Mouse (Mus musculus) neural tube, embryonic 11.5 days (tissue): Measurements from ENCODE around the gene Eipr1. TPM values are rescaled to one million over a fixed set of nuclear protein-coding genes. Genes with fewer than 3 reads are reported as not detected.

ENCODE experiments used
- ATAC-seq: fragments of 200-750 bp; cut with Nextera tagmentation; 2 replicates; pipeline ENCODE4 v1.8.0; 2017; ENCODE audit warnings: moderate number of reproducible peaks, mild to moderate bottlenecking, moderate TSS enrichment, moderate library complexity; ENCODE audit not compliant: insufficient read depth, low FRiP score, low TSS enrichment
- DNase-seq: peaks from one replicate; pipeline ENCODE4 v3.0.0-alpha.2; 2015; ENCODE audit warnings: low spot score
- H3K27ac ChIP-seq: fragments of 300-500 bp; sonication (generic); 2 replicates; pipeline ENCODE4 v1.5.1; 2014; ENCODE audit warnings: low read depth, mild to moderate bottlenecking, low read length
- H3K27me3 ChIP-seq: fragments of 300-500 bp; sonication (generic); 2 replicates; pipeline ENCODE4 v1.6.1; 2014; ENCODE audit warnings: mild to moderate bottlenecking, low read length, mixed read lengths; ENCODE audit not compliant: control insufficient read depth, insufficient read depth
- H3K36me3 ChIP-seq: fragments of 300-500 bp; sonication (generic); 2 replicates; pipeline ENCODE4 v1.6.1; 2014; ENCODE audit warnings: mild to moderate bottlenecking, low read length, moderate library complexity, mixed read lengths; ENCODE audit not compliant: control insufficient read depth, insufficient read depth
- H3K4me1 ChIP-seq: fragments of 300-500 bp; sonication (generic); 2 replicates; pipeline ENCODE4 v1.6.1; 2014; ENCODE audit warnings: low read length, mixed read lengths; ENCODE audit not compliant: control insufficient read depth, insufficient read depth
- H3K4me2 ChIP-seq: fragments of 300-500 bp; sonication (generic); 2 replicates; pipeline ENCODE4 v1.6.1; 2014; ENCODE audit warnings: low read depth, mild to moderate bottlenecking, moderate library complexity
- H3K4me3 ChIP-seq: fragments of 300-500 bp; sonication (generic); 2 replicates; pipeline ENCODE4 v1.5.1; 2014; ENCODE audit warnings: low read depth, low read length
- H3K9ac ChIP-seq: fragments of 300-500 bp; sonication (generic); 2 replicates; pipeline ENCODE4 v1.6.1; 2014; ENCODE audit warnings: mild to moderate bottlenecking, low read length
- H3K9me3 ChIP-seq: fragments of 300-500 bp; sonication (generic); 2 replicates; pipeline ENCODE4 v1.6.1; 2016; ENCODE audit warnings: low read length; ENCODE audit not compliant: control insufficient read depth
- WGBS: fragments of 180-500 bp; shearing (Covaris S2); extraction: QIAGEN DNeasy Blood & Tissue Kit; methylation state at CpG from one replicate; pipeline ENCODE4 v1.1.7; 2014; 5-methylcytosine and 5-hydroxymethylcytosine counted together
- polyA plus RNA-seq: library from polyadenylated mRNA; unstranded; fragments of >200 nt; fragmentation: Nextera tagmentation; extraction: Ambion mirVana; gene quantifications from 2 replicates; pipeline ENCODE4 v1.2.1, GENCODE M21; 2014

The Eipr1 gene
- polyA plus RNA-seq, 1 experiment from 2014 or later = 55.1 TPM

DNA sequence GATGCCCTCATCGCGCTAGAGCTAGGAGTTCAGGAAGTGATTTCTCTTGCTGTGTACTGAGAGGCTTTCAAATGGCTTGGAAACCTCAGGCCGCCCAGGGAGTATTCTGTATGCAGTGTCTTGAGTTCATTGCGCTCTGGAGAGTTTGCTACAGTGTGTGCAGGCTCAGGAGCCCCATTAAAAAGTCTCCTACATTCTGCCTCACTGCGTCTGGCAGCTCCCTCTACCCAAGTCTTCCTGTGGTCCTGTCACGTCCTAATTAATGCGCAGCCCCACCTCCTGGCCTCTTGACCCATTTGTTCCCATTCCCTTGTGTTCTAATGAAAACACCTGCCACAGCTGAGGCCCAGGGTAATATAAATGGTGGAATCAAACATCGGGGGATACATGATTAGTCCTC, 33.3 kb downstream of the Eipr1 start:
- H3K27ac ChIP-seq = no peak overlapping the region
- DNase-seq = peak; percentile 32
- H3K9ac ChIP-seq = no peak overlapping the region
- H3K4me3 ChIP-seq = no peak overlapping the region
- peaks cover 34% of the 10 kb centered on the region for H3K4me1 ChIP-seq
- no peaks in the 10 kb centered on the region for H3K27me3 ChIP-seq
- no peaks in the 10 kb centered on the region for H3K9me3 ChIP-seq
- H3K36me3 ChIP-seq = no peaks in the 10 kb centered on the region
- WGBS = 21% methylated on average over 8 of the region's 8 CpGs
- no peak overlapping the region for H3K4me2 ChIP-seq
- ATAC-seq = no peak; the same call in 1 of the 2 replicates

DNA sequence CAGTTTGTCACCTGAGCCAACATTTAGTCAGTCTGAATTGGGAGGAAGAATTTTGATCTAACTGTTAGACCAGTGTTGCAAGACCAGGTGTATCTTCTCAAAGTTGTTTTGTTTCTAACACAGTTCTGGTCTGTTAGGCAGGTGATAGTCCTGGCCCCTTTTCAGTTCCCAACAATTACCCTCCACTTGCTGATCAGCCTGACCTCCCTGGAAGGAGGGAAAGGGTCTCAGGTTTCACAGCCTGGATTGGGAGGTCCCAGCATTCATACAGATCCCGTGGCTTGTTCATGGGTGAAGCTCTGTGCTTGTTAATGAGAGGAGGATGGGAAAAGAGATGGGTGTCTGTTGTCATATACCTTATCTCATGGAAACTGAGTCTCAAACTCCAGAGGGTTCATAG, 33.7 kb downstream of the Eipr1 start:
- no peak overlapping the region for H3K4me2 ChIP-seq
- H3K4me1 ChIP-seq = peaks cover 36% of the 10 kb centered on the region
- 0% methylated on average over 1 of the region's 1 CpGs for WGBS
- no peak for ATAC-seq
- H3K9me3 ChIP-seq = no peaks in the 10 kb centered on the region
- no peak overlapping the region for H3K4me3 ChIP-seq
- H3K36me3 ChIP-seq = no peaks in the 10 kb centered on the region
- no peak overlapping the region for H3K9ac ChIP-seq
- H3K27ac ChIP-seq = no peak overlapping the region
- DNase-seq = no peak
- H3K27me3 ChIP-seq = no peaks in the 10 kb centered on the region

DNA sequence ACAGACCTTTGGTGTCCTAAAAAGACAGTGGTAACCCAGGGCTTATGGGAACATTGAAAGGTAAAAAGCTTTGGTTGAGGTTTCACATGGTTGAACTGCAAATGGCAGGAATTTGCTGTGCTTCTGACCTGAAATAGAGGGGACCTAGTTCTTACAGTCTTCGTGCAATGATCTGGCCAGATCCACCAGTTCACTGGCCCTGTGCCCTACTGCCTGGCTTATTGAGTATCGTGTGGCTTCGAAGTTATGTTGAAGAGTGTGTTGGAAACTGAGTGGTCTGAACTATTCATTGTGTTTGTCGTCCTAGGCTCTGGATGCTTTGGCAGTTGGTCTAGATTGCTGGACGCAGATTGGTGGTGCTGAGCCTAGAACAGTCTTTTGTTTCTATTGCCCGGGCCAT, 34.7 kb downstream of the Eipr1 start:
- H3K27ac ChIP-seq = no peak overlapping the region
- no peak overlapping the region for H3K4me2 ChIP-seq
- no peak overlapping the region for H3K4me3 ChIP-seq
- no peaks in the 10 kb centered on the region for H3K36me3 ChIP-seq
- ATAC-seq (no peak), DNase-seq (no peak)
- H3K9me3 ChIP-seq = no peaks in the 10 kb centered on the region
- WGBS = 94% methylated on average over 6 of the region's 6 CpGs
- H3K27me3 ChIP-seq = no peaks in the 10 kb centered on the region
- H3K4me1 ChIP-seq = peaks cover 29% of the 10 kb centered on the region
- no peak overlapping the region for H3K9ac ChIP-seq

DNA sequence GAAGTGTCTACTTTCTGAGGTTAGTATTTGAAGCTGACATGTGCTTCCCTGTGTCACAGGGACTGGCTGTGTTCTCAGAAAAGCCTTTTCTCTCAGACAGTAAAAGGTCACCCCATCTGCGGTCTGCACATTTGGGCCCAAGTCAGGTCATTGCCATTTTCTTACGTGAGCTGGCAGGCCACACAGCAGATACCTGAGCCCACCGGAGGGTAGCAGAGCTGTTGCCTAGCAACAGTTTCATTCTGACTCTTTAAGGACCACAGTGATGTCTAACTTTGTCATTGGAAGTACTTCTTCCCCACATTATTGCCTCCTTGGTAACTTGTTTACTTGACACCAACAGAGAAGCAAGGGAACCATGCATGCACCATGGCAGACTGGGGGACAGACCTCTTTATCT, 41.0 kb downstream of the Eipr1 start:
- Histone ChIP-seq H3K4me2 (no peak overlapping the region), H3K9me3 (no peaks in the 10 kb centered on the region), H3K36me3 (no peaks in the 10 kb centered on the region), H3K27ac (no peak overlapping the region), H3K4me3 (no peak overlapping the region), H3K9ac (no peak overlapping the region), H3K4me1 (peaks cover 3% of the 10 kb centered on the region; the same call in 1 of the 2 replicates), H3K27me3 (no peaks in the 10 kb centered on the region)
- DNase-seq (no peak), ATAC-seq (no peak)
- 82% methylated on average over 3 of the region's 3 CpGs for WGBS

DNA sequence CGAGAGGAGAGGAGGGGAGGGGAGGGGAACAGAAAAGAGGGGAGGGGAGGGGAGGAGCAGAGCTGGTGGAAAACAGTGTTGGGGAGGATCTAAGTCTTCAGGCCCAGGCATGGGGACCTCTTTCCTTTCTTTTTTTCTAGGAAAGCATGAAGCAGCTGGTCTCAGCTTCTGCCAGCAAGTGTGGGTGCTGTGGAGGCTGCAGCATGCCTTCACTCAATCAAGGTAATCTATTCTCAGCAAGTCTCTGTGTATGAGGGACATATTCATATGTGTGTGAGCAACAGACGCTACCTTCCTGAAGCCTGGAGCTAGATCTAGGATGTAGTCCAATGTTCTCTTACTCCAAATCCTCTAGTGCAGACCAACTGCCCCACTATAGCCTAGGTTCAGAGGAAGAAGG, 42.1 kb downstream of the Eipr1 start:
- peaks cover 3% of the 10 kb centered on the region; the same call in 1 of the 2 replicates for H3K4me1 ChIP-seq
- H3K4me2 ChIP-seq = no peak overlapping the region
- ATAC-seq (no peak), DNase-seq (no peak)
- no peaks in the 10 kb centered on the region for H3K27me3 ChIP-seq
- no peaks in the 10 kb centered on the region for H3K9me3 ChIP-seq
- H3K36me3 ChIP-seq = no peaks in the 10 kb centered on the region
- WGBS = 70% methylated on average over 2 of the region's 2 CpGs
- no peak overlapping the region for H3K9ac ChIP-seq
- no peak overlapping the region for H3K27ac ChIP-seq
- no peak overlapping the region for H3K4me3 ChIP-seq

DNA sequence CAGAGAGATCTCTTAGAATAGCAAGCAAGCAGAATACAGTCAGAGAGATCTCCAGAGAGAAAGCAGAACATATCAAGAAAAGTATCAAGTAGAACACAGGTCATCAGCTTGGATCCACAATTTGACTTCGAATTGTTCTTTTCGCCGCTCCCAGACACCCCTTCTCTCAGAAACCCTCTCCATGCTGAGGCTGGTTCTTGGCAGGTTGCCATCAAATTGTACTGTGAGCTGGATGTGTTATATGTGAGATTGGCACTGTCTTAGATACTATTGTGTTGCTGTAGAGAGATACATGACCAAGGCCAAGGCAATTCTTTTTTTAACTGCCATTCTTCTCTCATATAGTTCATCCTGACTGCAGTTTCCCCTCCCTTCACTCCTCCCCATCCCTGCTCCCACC, 43.4 kb downstream of the Eipr1 start:
- H3K9ac ChIP-seq = no peak overlapping the region
- WGBS = 96% methylated on average over 3 of the region's 3 CpGs
- H3K9me3 ChIP-seq = no peaks in the 10 kb centered on the region
- ATAC-seq = no peak
- no peaks in the 10 kb centered on the region for H3K27me3 ChIP-seq
- no peak overlapping the region for H3K27ac ChIP-seq
- H3K4me1 ChIP-seq = peaks cover 6% of the 10 kb centered on the region; the same call in 1 of the 2 replicates
- no peak overlapping the region for H3K4me3 ChIP-seq
- no peak for DNase-seq
- H3K36me3 ChIP-seq = no peaks in the 10 kb centered on the region
- no peak overlapping the region for H3K4me2 ChIP-seq

DNA sequence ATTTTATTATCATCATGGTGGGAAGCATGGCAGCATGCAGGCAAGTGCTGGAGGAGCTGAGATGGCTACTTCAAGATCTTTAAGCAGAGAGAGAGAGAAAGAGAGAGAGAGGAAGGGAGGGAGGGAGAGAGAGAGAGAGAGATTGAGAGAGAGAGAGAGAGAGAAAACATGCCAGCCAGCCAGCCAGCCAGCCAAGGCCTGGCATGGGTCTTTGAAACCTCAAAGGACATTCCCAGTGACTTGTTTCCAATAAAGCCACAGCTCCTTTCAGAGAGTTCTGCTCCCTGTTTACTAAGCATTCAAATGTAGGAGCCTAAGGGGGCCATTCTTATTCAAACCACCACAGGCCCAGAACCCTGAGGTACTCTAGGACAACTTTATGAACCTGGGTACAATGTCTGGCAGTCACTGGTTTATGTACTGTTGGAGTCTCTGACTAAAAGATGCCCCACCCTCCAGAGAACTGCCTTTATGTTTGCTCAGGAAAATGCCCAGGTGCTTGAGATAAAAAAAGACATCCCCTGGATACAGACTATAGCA, 45.3 kb downstream of the Eipr1 start:
- H3K4me1 ChIP-seq = peaks cover 16% of the 10 kb centered on the region
- H3K4me3 ChIP-seq = no peak overlapping the region
- no peak overlapping the region for H3K27ac ChIP-seq
- H3K9me3 ChIP-seq = no peaks in the 10 kb centered on the region
- H3K9ac ChIP-seq = no peak overlapping the region
- ATAC-seq (no peak), DNase-seq (no peak)
- H3K36me3 ChIP-seq = no peaks in the 10 kb centered on the region
- no peaks in the 10 kb centered on the region for H3K27me3 ChIP-seq
- H3K4me2 ChIP-seq = no peak overlapping the region

DNA sequence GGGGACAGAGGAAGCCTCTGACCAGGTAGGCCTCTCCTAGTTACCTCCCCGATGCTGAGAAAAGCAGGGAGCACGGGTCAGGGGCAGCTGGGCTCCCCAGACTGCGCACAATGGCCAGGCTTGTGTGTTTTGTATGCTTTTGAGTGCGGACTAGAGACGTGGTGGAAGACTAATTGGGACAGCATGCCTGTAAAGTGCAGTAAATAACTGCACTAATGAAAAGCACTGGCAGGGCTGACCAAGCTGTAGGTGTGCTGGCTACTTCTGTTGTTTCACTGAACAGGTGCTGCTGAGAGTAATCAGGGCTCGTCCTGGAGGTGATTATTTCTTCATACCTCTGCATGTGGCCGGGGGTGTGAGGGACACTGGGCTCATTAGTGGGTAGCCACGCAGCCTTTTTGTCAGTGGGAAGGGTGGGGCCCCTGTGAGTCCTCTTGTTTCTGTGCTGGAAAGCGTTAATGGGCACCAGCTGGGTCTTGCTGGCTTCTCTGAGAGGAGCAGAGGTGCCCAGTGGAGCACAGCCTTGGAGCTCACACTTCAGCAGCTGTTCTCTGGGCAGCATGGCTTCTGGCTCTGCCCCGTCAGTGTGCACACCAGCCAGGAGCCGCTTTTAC, 48.3 kb downstream of the Eipr1 start:
- Histone ChIP-seq H3K4me3 (no peak overlapping the region), H3K4me1 (peaks cover 16% of the 10 kb centered on the region), H3K9ac (no peak overlapping the region), H3K27me3 (no peaks in the 10 kb centered on the region), H3K4me2 (no peak overlapping the region), H3K27ac (no peak overlapping the region), H3K9me3 (no peaks in the 10 kb centered on the region), H3K36me3 (no peaks in the 10 kb centered on the region)
- no peak for DNase-seq
- no peak; the same call in 1 of the 2 replicates for ATAC-seq
- WGBS = 49% methylated on average over 11 of the region's 11 CpGs

DNA sequence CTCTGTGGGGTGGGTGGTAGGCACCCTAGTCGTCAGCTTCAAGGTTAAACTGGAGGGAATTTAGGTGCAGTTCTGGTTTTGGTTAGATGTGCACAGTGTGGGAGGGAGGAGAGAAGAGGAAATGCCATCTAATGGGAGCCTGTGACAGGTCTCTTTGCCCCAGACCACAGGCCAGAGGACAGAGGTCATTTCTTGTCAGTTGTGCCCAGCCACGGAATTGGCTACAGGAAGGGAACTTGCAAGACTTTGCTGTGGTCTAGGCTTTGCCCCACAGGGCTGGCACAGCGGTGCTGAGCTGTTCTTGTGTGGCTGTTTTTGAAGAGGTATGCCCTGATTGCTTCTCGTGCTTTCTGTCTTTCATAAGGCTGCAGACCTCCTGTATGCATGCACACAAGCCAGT, 48.8 kb downstream of the Eipr1 start:
- 72% methylated on average over 4 of the region's 4 CpGs for WGBS
- H3K9me3 ChIP-seq = no peaks in the 10 kb centered on the region
- no peaks in the 10 kb centered on the region for H3K36me3 ChIP-seq
- H3K27ac ChIP-seq = no peak overlapping the region
- H3K9ac ChIP-seq = no peak overlapping the region
- no peak overlapping the region for H3K4me3 ChIP-seq
- DNase-seq = no peak
- no peaks in the 10 kb centered on the region for H3K27me3 ChIP-seq
- H3K4me2 ChIP-seq = no peak overlapping the region
- no peak for ATAC-seq
- H3K4me1 ChIP-seq = peaks cover 16% of the 10 kb centered on the region
